Mouse (Mus musculus) midbrain, embryonic 15.5 days (tissue): Measurements from ENCODE around the gene Pcdh15. TPM values are rescaled to one million over a fixed set of nuclear protein-coding genes. Genes with fewer than 3 reads are reported as not detected.

ENCODE experiments used
- ATAC-seq: fragments of 200-750 bp; cut with Nextera tagmentation; replicated peaks from 2 replicates; pipeline ENCODE4 v1.8.0; 2017; ENCODE audit warnings: moderate TSS enrichment
- H3K27ac ChIP-seq: fragments of 300-500 bp; sonication (generic); 2 replicates; pipeline ENCODE4 v1.5.1; 2015; ENCODE audit warnings: mild to moderate bottlenecking, inconsistent platforms
- H3K27me3 ChIP-seq: fragments of 300-500 bp; sonication (generic); replicated peaks from 2 replicates; pipeline ENCODE4 v1.6.1; 2015; ENCODE audit warnings: inconsistent platforms
- H3K36me3 ChIP-seq: fragments of 300-500 bp; sonication (generic); replicated peaks from 2 replicates; pipeline ENCODE4 v1.6.1; 2015; ENCODE audit warnings: inconsistent platforms
- H3K4me1 ChIP-seq: fragments of 300-500 bp; sonication (generic); 2 replicates; pipeline ENCODE4 v1.6.1; 2015; ENCODE audit warnings: inconsistent platforms
- H3K4me2 ChIP-seq: fragments of 300-500 bp; sonication (generic); 2 replicates; pipeline ENCODE4 v1.6.1; 2015; ENCODE audit warnings: inconsistent platforms, mild to moderate bottlenecking, moderate library complexity
- H3K4me3 ChIP-seq: fragments of 300-500 bp; sonication (generic); 2 replicates; pipeline ENCODE4 v1.5.1; 2015; ENCODE audit warnings: mild to moderate bottlenecking, inconsistent platforms
- H3K9ac ChIP-seq: fragments of 300-500 bp; sonication (generic); 2 replicates; pipeline ENCODE4 v1.6.1; 2015; ENCODE audit warnings: mild to moderate bottlenecking, inconsistent platforms
- H3K9me3 ChIP-seq: fragments of 300-500 bp; sonication (generic); 2 replicates; pipeline ENCODE4 v1.6.1; 2016; ENCODE audit warnings: inconsistent platforms
- WGBS: fragments of 180-500 bp; shearing (Covaris S2); methylation state at CpG from one replicate; pipeline ENCODE4 v1.1.7; 2015; ENCODE audit warnings: mixed read lengths; 5-methylcytosine and 5-hydroxymethylcytosine counted together
- polyA plus RNA-seq: library from polyadenylated mRNA; unstranded; fragments of >200 nt; fragmentation: Nextera tagmentation; extraction: Ambion mirVana; gene quantifications from 2 replicates; pipeline ENCODE4 v1.2.1, GENCODE M21; 2015

Gene Pcdh15
- polyA plus RNA-seq, 1 experiment from 2014 or later, result 13.3 TPM

DNA sequence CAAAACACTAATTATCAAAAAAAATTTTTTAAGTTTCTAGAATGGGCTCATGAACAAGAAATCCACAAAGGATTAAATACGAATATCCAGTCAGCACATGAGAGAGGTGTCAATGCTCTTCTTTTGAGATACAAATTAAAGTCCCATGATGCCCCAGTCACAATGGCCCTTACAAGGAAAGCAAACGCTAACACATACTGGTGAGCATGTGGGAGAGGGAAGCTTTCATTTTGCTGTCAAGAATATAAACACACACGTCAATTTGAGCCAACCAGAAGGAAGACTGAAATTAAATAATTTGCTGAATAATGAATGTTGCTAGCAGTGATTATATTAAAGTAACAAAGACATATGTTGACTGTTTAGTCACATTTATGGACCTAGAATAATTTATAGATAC, 1470.5 kb downstream of the Pcdh15 start:
- no peaks in the 10 kb centered on the region for H3K9me3 ChIP-seq
- H3K27me3 ChIP-seq, result no peaks in the 10 kb centered on the region
- ATAC-seq, result no peak
- H3K36me3 ChIP-seq, result no peaks in the 10 kb centered on the region
- H3K9ac ChIP-seq, result no peak overlapping the region
- H3K4me1 ChIP-seq, result no peaks in the 10 kb centered on the region
- H3K4me2 ChIP-seq, result no peak overlapping the region
- no peak overlapping the region for H3K4me3 ChIP-seq
- 71% methylated on average over 3 of the region's 3 CpGs for WGBS
- H3K27ac ChIP-seq, result no peak overlapping the region

DNA sequence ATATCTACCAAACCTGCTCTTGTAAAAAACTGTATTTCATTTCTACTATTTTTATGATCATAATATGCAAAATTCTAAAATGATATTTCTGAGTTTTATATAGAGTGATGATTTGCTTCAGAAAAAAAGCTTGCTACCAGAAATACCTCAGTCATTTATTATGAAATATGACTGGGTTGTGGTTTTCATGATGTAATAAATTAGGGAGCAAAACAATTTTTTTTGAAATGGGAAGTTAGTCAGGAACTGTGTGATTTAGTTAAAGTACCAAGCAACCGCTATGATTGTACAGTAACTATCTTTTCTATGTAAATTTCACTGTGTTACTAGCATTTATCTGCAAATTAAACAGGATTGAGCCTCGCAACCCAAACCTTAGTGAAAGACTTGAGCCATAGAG, 1480.8 kb downstream of the Pcdh15 start:
- no peaks in the 10 kb centered on the region for H3K9me3 ChIP-seq
- no peak overlapping the region for H3K9ac ChIP-seq
- H3K27me3 ChIP-seq, result no peaks in the 10 kb centered on the region
- H3K36me3 ChIP-seq, result no peaks in the 10 kb centered on the region
- H3K4me2 ChIP-seq, result no peak overlapping the region
- no peak for ATAC-seq
- no peak overlapping the region for H3K4me3 ChIP-seq
- no peaks in the 10 kb centered on the region for H3K4me1 ChIP-seq
- H3K27ac ChIP-seq, result no peak overlapping the region
- 93% methylated on average over 2 of the region's 2 CpGs for WGBS

DNA sequence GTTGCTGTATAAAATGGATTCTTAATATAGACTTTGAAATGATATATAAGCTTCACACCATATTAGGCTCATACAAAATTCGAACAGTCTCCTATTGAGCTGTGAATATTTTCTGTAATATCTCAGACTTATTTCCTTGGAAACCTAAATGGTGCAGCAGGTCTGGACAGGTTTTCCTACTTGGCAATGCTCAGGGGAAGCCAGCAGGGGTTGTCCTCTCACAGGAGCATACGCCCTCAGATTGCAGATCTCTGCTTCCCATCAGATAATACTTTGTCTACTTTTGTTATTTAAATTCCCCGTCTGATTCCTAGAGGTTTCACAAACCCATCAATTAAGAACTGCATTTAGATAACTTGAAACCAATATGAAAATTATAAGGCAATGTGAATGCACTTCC, 1492.7 kb downstream of the Pcdh15 start:
- ATAC-seq, result no peak
- Histone ChIP-seq H3K4me2 (no peak overlapping the region), H3K9me3 (no peaks in the 10 kb centered on the region), H3K36me3 (no peaks in the 10 kb centered on the region), H3K9ac (no peak overlapping the region), H3K27ac (no peak overlapping the region), H3K4me1 (no peaks in the 10 kb centered on the region), H3K27me3 (no peaks in the 10 kb centered on the region), H3K4me3 (no peak overlapping the region)
- 81% methylated on average over 3 of the region's 3 CpGs for WGBS

DNA sequence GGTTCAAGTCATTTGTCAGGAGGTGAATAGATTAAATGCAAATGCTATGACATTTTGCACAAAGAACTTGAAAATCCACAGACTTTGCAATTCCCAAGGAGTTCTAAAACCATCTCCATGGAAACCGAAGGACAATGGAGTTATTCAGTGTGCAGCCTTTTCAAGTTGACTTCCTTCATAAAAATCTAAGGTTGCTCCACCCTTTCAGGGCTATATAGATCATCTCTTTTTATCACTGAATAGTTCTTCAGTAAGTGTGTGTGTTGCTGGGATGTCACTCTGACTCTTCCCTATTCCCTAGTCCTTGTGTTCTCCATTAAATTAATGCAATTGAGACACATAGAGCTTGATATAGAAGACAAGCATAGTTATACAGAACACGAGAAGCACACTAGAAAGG, 1508.5 kb downstream of the Pcdh15 start:
- WGBS, result 55% methylated on average over 2 of the region's 2 CpGs
- Histone ChIP-seq H3K9ac (no peak overlapping the region), H3K27me3 (no peaks in the 10 kb centered on the region), H3K9me3 (no peaks in the 10 kb centered on the region), H3K4me2 (no peak overlapping the region), H3K4me3 (no peak overlapping the region), H3K4me1 (peaks cover 3% of the 10 kb centered on the region; the same call in 1 of the 2 replicates), H3K27ac (no peak overlapping the region), H3K36me3 (no peaks in the 10 kb centered on the region)
- 0 out of 2 replicates have a peak, but pooled peaks have one; percentile 50 for ATAC-seq

DNA sequence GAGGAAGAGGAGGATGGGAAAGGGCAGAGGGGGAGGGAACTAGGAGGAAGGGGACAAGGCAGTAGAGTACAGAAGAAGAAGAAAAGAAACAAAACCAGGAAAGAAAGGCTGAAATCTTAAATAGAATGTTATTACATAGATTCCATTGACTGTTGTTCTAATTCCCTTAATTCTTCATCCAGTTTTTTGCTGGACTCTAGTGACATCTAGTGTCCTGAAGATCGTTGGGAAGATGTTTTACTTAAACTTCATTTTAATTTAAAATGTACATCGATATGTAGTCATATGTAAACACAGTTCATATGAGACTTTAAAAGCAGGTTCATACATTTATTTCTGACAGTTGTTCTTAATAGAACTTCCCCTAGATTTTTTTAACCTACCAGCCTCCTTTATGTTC, 1522.7 kb downstream of the Pcdh15 start:
- Histone ChIP-seq H3K27ac (no peak overlapping the region), H3K27me3 (no peaks in the 10 kb centered on the region), H3K4me2 (no peak overlapping the region), H3K36me3 (no peaks in the 10 kb centered on the region), H3K9me3 (no peaks in the 10 kb centered on the region), H3K9ac (no peak overlapping the region), H3K4me1 (no peaks in the 10 kb centered on the region), H3K4me3 (no peak overlapping the region)
- ATAC-seq, result no peak
- WGBS, result 54% methylated on average over 2 of the region's 2 CpGs

DNA sequence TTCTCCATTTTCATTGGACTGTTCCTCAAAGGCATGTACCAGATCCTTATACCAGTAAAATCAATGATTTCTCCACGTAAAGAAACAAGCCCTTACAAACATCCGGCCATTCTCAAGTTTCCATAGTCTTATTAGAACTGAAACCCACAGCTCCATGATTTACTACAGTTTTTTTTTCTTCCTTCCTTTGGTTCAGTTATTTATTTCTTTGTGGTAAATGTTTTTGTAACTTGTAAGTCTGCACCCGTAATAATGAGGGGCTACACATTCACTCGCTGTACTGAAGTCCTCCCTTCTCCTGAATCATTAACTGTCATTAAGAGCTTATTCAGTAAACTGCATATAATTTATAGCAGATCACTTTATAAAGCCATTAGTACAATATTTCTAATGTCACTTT, 1526.6 kb downstream of the Pcdh15 start:
- no peak for ATAC-seq
- Histone ChIP-seq H3K36me3 (no peaks in the 10 kb centered on the region), H3K4me1 (no peaks in the 10 kb centered on the region), H3K9ac (no peak overlapping the region), H3K9me3 (no peaks in the 10 kb centered on the region), H3K27ac (no peak overlapping the region), H3K27me3 (no peaks in the 10 kb centered on the region), H3K4me3 (no peak overlapping the region), H3K4me2 (no peak overlapping the region)
- 82% methylated on average over 4 of the region's 4 CpGs for WGBS

DNA sequence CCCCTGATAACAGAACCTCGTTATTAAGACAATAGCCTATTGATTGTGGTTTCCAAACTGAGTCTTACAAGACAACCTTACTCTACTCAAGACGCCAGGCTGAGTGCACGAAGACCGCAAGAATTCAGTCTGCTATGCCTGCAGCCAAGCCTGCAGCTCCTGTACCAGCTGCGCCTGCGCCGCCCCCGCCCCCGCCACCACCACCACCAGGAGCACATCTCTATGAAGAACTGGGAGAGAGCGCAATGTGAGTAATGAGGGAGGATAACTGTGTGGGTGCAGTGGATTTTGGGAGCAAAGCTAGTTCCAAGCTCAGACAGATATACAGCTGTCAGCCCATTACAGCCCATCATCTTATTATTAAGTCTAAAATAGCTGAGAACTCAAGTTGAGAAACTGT, 1527.5 kb downstream of the Pcdh15 start:
- Histone ChIP-seq H3K4me2 (no peak overlapping the region), H3K9me3 (no peaks in the 10 kb centered on the region), H3K36me3 (no peaks in the 10 kb centered on the region), H3K4me1 (no peaks in the 10 kb centered on the region), H3K27me3 (no peaks in the 10 kb centered on the region), H3K27ac (no peak overlapping the region), H3K9ac (no peak overlapping the region), H3K4me3 (no peak overlapping the region)
- WGBS, result 77% methylated on average over 10 of the region's 10 CpGs
- no peak for ATAC-seq

DNA sequence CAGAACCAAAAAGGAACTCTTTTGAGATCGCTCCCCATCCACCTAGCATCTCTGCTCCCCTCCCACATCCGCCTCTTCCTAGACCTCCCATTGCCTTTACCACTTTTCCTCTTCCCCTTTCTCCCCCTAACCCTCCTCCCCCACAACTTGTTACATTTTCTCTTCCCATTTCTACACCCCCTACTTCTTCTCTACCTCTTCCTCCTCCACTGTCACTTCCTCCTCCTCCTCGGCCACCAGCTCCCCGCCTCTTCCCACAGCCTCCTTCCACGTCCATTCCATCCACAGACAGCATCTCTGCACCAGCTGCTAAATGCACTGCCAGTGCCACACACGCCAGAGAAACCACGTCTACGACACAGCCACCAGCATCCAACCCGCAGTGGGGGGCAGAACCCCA, 1532.2 kb downstream of the Pcdh15 start:
- Histone ChIP-seq H3K4me3 (no peak overlapping the region), H3K4me2 (no peak overlapping the region), H3K27me3 (no peaks in the 10 kb centered on the region), H3K36me3 (no peaks in the 10 kb centered on the region), H3K9me3 (no peaks in the 10 kb centered on the region), H3K4me1 (no peaks in the 10 kb centered on the region), H3K27ac (no peak overlapping the region), H3K9ac (no peak overlapping the region)
- no peak for ATAC-seq
- WGBS, result 88% methylated on average over 9 of the region's 9 CpGs

DNA sequence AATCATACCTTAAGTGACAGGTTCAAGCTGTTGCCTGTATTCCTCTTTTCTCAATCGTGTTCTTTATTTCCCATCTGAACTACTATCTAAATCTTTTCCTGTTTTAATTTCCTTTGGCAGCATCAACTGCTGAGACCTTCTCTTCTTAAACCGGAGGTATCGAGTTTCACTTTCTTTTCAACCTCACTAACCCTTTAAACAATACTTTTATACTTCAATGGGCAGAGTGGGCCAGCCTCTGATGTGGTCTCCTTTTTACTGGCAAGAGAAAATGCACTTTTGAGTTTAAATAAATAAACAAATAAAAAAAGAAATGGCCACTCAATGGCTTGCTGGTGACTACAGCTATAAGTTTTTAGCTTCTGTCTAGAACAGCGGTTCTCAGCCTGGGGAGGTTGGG, 1537.9 kb downstream of the Pcdh15 start:
- H3K4me1 ChIP-seq, result no peaks in the 10 kb centered on the region
- no peaks in the 10 kb centered on the region for H3K9me3 ChIP-seq
- no peak overlapping the region for H3K9ac ChIP-seq
- no peaks in the 10 kb centered on the region for H3K36me3 ChIP-seq
- no peak overlapping the region for H3K4me3 ChIP-seq
- no peaks in the 10 kb centered on the region for H3K27me3 ChIP-seq
- no peak overlapping the region for H3K27ac ChIP-seq
- H3K4me2 ChIP-seq, result no peak overlapping the region
- 32% methylated on average over 4 of the region's 4 CpGs for WGBS
- no peak for ATAC-seq

DNA sequence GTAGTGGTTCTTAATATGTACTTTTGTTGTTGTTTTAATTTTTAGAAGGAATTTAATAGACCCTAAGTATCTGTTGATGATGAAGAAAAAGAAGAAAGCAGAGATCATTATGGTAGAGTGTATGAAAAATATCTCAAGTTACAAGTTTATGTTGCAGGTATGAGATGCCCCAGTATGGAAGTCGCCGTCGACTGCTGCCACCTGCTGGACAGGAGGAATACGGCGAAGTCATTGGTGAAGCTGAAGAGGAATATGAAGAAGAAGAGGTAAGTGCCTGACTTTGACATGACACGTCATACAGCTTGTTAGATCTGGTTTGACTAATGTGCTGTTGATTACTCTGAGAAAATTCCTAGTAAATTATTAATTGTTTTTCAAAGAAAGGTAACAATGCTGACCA, 1543.0 kb downstream of the Pcdh15 start:
- Histone ChIP-seq H3K4me3 (no peak overlapping the region), H3K27ac (no peak overlapping the region), H3K9me3 (no peaks in the 10 kb centered on the region), H3K9ac (no peak overlapping the region), H3K4me2 (no peak overlapping the region), H3K36me3 (no peaks in the 10 kb centered on the region), H3K4me1 (no peaks in the 10 kb centered on the region), H3K27me3 (no peaks in the 10 kb centered on the region)
- no peak for ATAC-seq
- 65% methylated on average over 6 of the region's 6 CpGs for WGBS

DNA sequence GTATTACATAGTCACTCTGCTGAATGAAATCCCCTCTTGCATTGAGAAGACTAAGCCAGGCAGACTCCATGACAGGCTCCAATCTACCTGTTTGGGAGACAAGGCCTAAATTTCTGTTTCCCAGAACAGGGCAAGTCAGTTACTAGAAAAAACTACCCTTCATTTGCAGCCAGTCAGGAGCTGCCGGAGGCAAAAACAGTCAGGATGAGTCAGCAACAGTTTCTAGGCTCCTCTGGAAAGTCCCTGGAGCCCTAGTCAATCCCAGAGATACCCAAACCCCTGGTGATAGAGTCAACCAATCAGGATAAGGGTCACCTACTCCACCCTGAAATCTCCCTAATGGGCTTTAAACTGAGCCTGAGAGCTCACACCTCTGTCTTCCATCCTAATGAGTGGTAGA, 1564.0 kb downstream of the Pcdh15 start:
- H3K9me3 ChIP-seq, result no peaks in the 10 kb centered on the region
- H3K4me2 ChIP-seq, result no peak overlapping the region
- no peaks in the 10 kb centered on the region for H3K27me3 ChIP-seq
- ATAC-seq, result no peak
- H3K9ac ChIP-seq, result no peak overlapping the region
- no peaks in the 10 kb centered on the region for H3K36me3 ChIP-seq
- H3K4me3 ChIP-seq, result no peak overlapping the region
- WGBS, result 90% methylated on average over 1 of the region's 1 CpGs
- no peak overlapping the region for H3K27ac ChIP-seq
- no peaks in the 10 kb centered on the region for H3K4me1 ChIP-seq

DNA sequence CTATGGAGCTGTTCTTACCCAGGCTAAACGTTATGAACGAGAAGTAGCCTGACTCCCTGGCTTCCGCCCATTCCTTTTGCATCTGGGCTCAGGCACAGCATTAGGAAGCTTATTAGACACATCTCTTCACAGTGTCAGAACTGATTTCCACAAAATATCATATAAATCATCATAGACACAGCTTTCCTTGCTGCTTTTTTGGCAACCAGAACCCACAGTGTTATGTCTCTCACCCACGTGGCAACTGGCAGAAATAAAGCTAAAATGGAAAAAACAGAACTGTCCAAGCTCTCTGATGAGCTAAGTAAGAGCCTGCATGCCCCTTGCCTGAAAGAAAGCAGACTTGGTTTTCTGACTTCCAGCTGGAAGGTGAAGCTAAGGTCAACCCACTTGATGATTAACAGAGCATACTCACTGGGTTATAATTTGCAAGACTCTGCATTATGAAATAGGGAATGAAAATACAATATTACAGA, 1580.9 kb downstream of the Pcdh15 start:
- ATAC-seq, result no peak
- Histone ChIP-seq H3K9ac (no peak overlapping the region), H3K9me3 (no peaks in the 10 kb centered on the region), H3K27ac (no peak overlapping the region), H3K4me2 (no peak overlapping the region), H3K4me3 (no peak overlapping the region), H3K36me3 (no peaks in the 10 kb centered on the region), H3K4me1 (no peaks in the 10 kb centered on the region), H3K27me3 (no peaks in the 10 kb centered on the region)
- WGBS, result 81% methylated on average over 4 of the region's 4 CpGs

DNA sequence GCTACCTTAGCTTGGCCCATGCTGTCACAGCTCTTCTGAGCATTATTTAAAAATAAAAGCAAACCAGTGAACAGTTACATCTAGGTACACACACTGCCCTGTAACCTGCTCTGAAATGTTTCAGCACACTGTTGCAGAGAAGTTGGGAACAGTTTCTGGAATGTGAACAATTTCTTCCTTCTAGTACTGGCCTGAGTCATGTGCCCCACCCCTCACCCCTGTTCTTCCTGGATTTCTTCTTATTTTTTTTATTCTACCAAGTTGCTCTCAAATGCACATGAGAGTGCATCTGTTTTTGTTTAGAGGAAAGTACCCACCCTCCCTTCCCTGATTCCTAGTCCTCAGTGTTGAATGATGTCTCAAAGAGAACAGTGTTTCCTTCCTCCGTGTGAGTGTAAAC, 1581.4 kb downstream of the Pcdh15 start:
- H3K27ac ChIP-seq, result no peak overlapping the region
- H3K27me3 ChIP-seq, result no peaks in the 10 kb centered on the region
- H3K4me1 ChIP-seq, result no peaks in the 10 kb centered on the region
- no peak overlapping the region for H3K4me2 ChIP-seq
- no peak overlapping the region for H3K4me3 ChIP-seq
- 72% methylated on average over 1 of the region's 1 CpGs for WGBS
- ATAC-seq, result no peak
- H3K9me3 ChIP-seq, result no peaks in the 10 kb centered on the region
- H3K9ac ChIP-seq, result no peak overlapping the region
- no peaks in the 10 kb centered on the region for H3K36me3 ChIP-seq
